Mouse (Mus musculus) heart, adult 2 months (tissue): ENCODE measurements around the gene Sdccag8. TPM values are rescaled to one million over a fixed set of nuclear protein-coding genes. Genes with fewer than 3 reads are reported as not detected.

Experiments used
- DNase-seq, 2 experiments: peaks; one replicate each; pipeline ENCODE4 v3.0.0; 2021
- H3K27ac ChIP-seq: fragments of 200-600 bp; 2 replicates; pipeline ENCODE4 v1.8.1; 2022
- H3K27me3 ChIP-seq: fragments of 200-500 bp; 2 replicates; pipeline ENCODE4 v1.6.1; 2012; ENCODE audit warnings: mild to moderate bottlenecking, low read length, inconsistent platforms, mixed read lengths; ENCODE audit not compliant: control insufficient read depth, insufficient read depth
- H3K36me3 ChIP-seq: fragments of 200-500 bp; 2 replicates; pipeline ENCODE4 v1.6.1; 2012; ENCODE audit warnings: low read length, inconsistent platforms; ENCODE audit not compliant: control insufficient read depth, insufficient read depth
- H3K4me1 ChIP-seq: fragments of 200-500 bp; 2 replicates; pipeline ENCODE4 v1.6.1; 2011; ENCODE audit warnings: low read length; ENCODE audit not compliant: control insufficient read depth, insufficient read depth
- H3K4me3 ChIP-seq: fragments of 200-600 bp; 2 replicates; pipeline ENCODE4 v1.8.1; 2022
- H3K79me2 ChIP-seq: fragments of 200-500 bp; replicated peaks from 2 replicates; pipeline ENCODE4 v1.6.1; 2012; ENCODE audit warnings: mild to moderate bottlenecking, inconsistent platforms, low read length, moderate library complexity, mixed read lengths; ENCODE audit not compliant: control insufficient read depth, insufficient read depth
- H3K9ac ChIP-seq: fragments of 200-500 bp; 2 replicates; pipeline ENCODE4 v1.6.1; 2012; ENCODE audit warnings: low read depth, mild to moderate bottlenecking, control low read depth, inconsistent platforms, low read length, mixed read lengths
- CTCF ChIP-seq: fragments of 200-600 bp; IDR thresholded peaks from 2 replicates; pipeline ENCODE4 v1.8.1; 2022; ENCODE audit warnings: antibody characterized with exemption, mild to moderate bottlenecking, moderate library complexity
- EP300 ChIP-seq: fragments of 200-500 bp; IDR thresholded peaks from 2 replicates; pipeline ENCODE4 v1.6.1; 2011; ENCODE audit warnings: low read depth, low read length, control low read depth; ENCODE audit not compliant: insufficient read depth
- POLR2A ChIP-seq: fragments of 200-500 bp; IDR thresholded peaks from 2 replicates; pipeline ENCODE4 v1.6.1; 2011; ENCODE audit warnings: mild to moderate bottlenecking, low read depth, low read length, control low read depth; ENCODE audit not compliant: insufficient read depth
- WGBS: fragments of 180-500 bp; shearing (Covaris S2); methylation state at CpG from one replicate; pipeline ENCODE4 v1.1.7; 2018; 5-methylcytosine and 5-hydroxymethylcytosine counted together
- intact Hi-C: fragments of 180-260 bp; cut with DNase I; formaldehyde crosslinking; loops from one replicate; pipeline ENCODE4 v1.15.1; 2025
- polyA plus RNA-seq: library from polyadenylated mRNA; depleted of rRNA; stranded (reverse); fragments of >200 nt; gene quantifications from 2 replicates; pipeline ENCODE4 v1.2.3, GENCODE M21; 2012
- total RNA-seq, 2 experiments: library from RNA; stranded (reverse); gene quantifications; 2 replicates each; pipeline ENCODE4 v1.2.3; 2021

The Sdccag8 gene
- total and polyA plus RNA-seq, 3 experiments: 2.6 to 4.6 (median 3.5) TPM

DNA sequence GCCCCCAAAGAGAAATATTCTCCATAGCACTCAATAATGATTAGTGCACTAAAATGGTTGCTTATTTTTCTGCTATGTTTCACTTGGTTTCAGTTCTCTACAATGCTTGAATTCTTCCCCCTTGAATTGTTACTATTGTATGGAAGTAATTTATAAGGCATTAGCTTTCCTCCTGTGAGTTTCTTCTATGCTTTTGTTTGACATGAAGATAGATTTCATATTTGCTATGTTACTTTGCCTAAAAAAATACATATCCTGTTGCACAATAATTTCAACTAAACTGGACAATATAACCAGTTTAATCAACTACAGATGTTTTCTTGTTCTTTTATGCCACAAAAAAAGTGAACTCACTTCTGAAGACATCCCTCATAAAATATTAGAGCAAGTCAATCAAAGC, 4.3 kb upstream of the Sdccag8 start:
- Histone ChIP-seq H3K79me2 (no peaks in the 10 kb centered on the region; the same call in 1 of the 2 replicates), H3K4me3 (no peak overlapping the region), H3K27me3 (no peaks in the 10 kb centered on the region), H3K9ac (no peak overlapping the region), H3K4me1 (peaks cover 3% of the 10 kb centered on the region), H3K27ac (no peak overlapping the region), H3K36me3 (peaks cover 7% of the 10 kb centered on the region)
- intact Hi-C loops: no loop called here
- no peak for DNase-seq
- TF ChIP-seq EP300 (no peak), POLR2A (no peak), CTCF (no peak)

DNA sequence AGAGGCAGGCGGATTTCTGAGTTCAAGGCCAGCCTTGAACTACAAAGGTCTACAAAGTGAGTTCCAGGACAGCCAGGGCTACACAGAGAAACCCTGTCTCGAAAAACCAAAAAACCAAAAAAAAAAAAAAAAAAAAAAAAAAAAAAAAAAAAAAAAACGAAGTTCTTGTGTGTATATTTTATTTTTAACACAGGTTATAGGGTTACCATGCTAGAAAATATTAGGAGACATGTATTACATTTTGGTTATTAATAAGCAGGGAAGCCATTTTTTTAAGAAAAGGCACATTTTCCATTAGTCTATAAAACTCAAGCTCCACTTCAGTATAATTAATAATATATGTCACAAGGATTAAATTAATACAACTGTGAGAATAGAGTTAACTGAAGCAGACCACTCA, 2.6 kb upstream of the Sdccag8 start:
- DNase-seq: no peak
- Histone ChIP-seq H3K4me1 (peaks cover 2% of the 10 kb centered on the region), H3K27me3 (no peaks in the 10 kb centered on the region), H3K4me3 (peak overlapping the region; percentile 77; the same call in 1 of the 2 replicates), H3K9ac (no peak overlapping the region), H3K79me2 (no peaks in the 10 kb centered on the region; the same call in 1 of the 2 replicates), H3K36me3 (peaks cover 7% of the 10 kb centered on the region), H3K27ac (no peak overlapping the region)
- 52% methylated on average over 3 of the region's 3 CpGs for WGBS
- intact Hi-C loops: no loop called here
- no peak for TF ChIP-seq POLR2A

- intact Hi-C loops: no loop called here
- WGBS: 3% methylated on average over 11 of the region's 11 CpGs
- peak overlapping the region; percentile 77 for H3K4me3 ChIP-seq
Measured at GRCm38 (mm10) chr1:176812491-176813291, 1.8 kb upstream of the Sdccag8 start.

DNA sequence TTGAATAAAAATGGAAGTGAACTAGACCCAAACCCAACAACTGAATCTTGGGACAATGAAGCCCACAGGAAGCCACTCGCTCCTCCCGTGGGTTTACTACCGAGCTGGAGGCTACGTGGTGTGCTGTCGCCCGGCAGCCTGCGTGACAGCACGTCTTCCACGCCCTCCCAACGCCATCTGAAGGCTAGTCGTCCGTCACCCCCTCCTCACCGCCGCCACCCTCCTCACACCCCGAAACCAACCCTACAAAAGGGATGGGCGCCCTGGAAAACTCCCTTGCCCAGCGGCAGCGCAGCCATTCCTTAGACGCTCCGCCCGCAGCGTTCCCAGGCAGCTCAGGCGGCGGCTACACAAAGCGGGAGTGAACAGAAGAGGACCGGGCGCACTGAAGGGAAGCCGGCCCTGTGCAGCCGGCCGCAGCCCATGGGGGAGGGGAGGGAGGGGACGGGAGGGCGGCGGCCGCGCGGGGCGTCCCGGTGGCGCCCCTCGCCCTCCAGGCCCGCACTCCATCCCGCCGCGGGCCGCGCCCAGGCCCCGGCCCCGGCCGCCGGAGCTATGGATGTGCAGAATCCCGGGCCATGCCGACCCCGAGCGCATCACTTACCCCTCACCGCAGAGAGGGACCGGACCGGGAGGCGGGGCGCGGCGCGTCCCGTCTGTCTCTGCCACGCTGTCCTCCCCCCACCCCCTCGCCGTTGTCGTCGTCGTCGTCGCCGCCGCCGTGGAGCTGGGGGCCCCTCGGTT, 996 bp upstream of the Sdccag8 start:
- Histone ChIP-seq H3K9ac (peak overlapping the region; percentile 75), H3K36me3 (peaks cover 5% of the 10 kb centered on the region; the same call in 1 of the 2 replicates), H3K4me1 (peaks cover 4% of the 10 kb centered on the region), H3K27me3 (no peaks in the 10 kb centered on the region), H3K4me3 (peak overlapping the region; percentile 77), H3K27ac (peak overlapping the region; percentile 98), H3K79me2 (no peaks in the 10 kb centered on the region; the same call in 1 of the 2 replicates)
- under 1% methylated on average over 73 of the region's 75 CpGs for WGBS
- intact Hi-C loops: loop anchor here (2.0 kb wide), 1 partner anchor 15 kb away; no protein-coding TSS in a partner anchor
- TF ChIP-seq POLR2A (peak; percentile 65; the same call in 1 of the 2 replicates), CTCF (no peak), EP300 (no peak)
- DNase-seq: peak; percentile 84 to 86

More at GRCm38 (mm10) chr1:176812491-176813291, 1.8 kb upstream of the Sdccag8 start:
- Histone ChIP-seq H3K27ac (peak overlapping the region; percentile 98), H3K27me3 (no peaks in the 10 kb centered on the region), H3K36me3 (peaks cover 5% of the 10 kb centered on the region; the same call in 1 of the 2 replicates), H3K9ac (peak overlapping the region; percentile 75), H3K79me2 (no peaks in the 10 kb centered on the region; the same call in 1 of the 2 replicates), H3K4me1 (peaks cover 1% of the 10 kb centered on the region)
- peak in 1 of 2 experiments; percentile 29 for DNase-seq
- TF ChIP-seq POLR2A (no peak), EP300 (no peak), CTCF (no peak)

DNA sequence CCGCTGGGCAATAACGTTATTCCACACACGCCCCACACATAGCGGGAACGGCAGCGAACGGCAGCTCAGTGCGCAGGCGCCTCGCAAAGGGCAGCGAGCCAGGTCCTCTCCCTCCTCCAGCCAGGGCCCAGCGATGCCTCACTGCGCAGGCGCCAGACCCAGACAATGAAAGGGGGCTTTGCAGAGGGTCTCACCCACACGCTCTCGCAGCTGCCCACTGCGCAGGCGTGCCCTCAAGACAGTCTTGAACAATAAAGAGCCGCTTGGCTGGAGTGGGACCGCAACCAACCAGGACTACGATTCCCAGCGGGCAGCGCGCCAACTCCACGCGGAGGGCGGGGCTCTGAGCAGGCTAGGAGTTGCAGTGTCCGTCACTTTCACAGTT, 432 bp upstream of the Sdccag8 start, which contains the start of gene Cep170:
Cep170 (minus strand) TSS at position 32 of the 385 bp plus-strand sequence.
- Histone ChIP-seq H3K27ac (peak within 1 kb of the TSS; percentile 98), H3K4me1 (peaks cover 7% of the 10 kb centered on the region), H3K27me3 (no peaks in the 10 kb centered on the region), H3K36me3 (peaks cover 4% of the 10 kb centered on the region; the same call in 1 of the 2 replicates), H3K9ac (peak within 1 kb of the TSS; percentile 77), H3K79me2 (no peaks in the 10 kb centered on the region; the same call in 1 of the 2 replicates), H3K4me3 (peak within 1 kb of the TSS; percentile 77)
- WGBS: under 1% methylated on average over 28 of the region's 28 CpGs
- intact Hi-C loops: loop anchor here (2.0 kb wide), 1 partner anchor 15 kb away; no protein-coding TSS in a partner anchor
- DNase-seq: peak; percentile 96 to 99
- no peak; the same call in 1 of the 2 replicates for TF ChIP-seq POLR2A
- no peak for TF ChIP-seq CTCF
- TF ChIP-seq EP300: no peak

DNA sequence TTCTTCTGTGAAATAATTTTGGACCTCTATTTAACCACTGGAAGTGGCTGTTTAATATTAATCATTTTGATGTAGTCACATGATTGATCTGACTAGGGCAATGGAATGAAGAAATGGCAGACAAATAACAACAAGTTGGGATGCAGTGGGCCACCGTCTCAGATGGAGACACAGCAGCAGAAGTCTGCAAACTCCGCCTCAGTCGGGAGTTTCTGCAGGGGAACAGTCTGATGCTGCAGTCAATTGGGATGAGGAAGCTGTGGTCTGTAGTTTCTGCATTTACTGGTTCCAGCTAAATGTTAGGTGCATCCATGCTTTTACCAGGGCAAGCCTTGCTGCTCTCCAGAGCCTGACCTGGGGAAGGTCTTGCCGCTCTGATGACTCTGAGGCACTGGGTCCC, 2.3 kb downstream of the Sdccag8 start:
- Histone ChIP-seq H3K27ac (no peak overlapping the region), H3K4me3 (no peak overlapping the region), H3K4me1 (peaks cover 7% of the 10 kb centered on the region), H3K9ac (no peak overlapping the region), H3K27me3 (no peaks in the 10 kb centered on the region), H3K79me2 (no peaks in the 10 kb centered on the region; the same call in 1 of the 2 replicates), H3K36me3 (peaks cover 2% of the 10 kb centered on the region; the same call in 1 of the 2 replicates)
- WGBS: 80% methylated on average over 4 of the region's 4 CpGs
- TF ChIP-seq CTCF (no peak), EP300 (no peak), POLR2A (no peak)
- intact Hi-C loops: no loop called here
- no peak for DNase-seq
